Mouse (Mus musculus) R1 (cell line): ENCODE results near the gene Fgfr2.

Experiments
- DNase-seq: peaks from one replicate; pipeline ENCODE4 v3.0.0-alpha.2; 2018; ENCODE audit warnings: low read depth, low spot score

The Fgfr2 gene

GRCm38 (mm10) chr7:130578066-130578465 lies 2545.1 kb downstream of the Fgfr2 start:
- no peak for DNase-seq

GRCm38 (mm10) chr7:130577388-130578003 lies 2545.7 kb downstream of the Fgfr2 start, which contains the start of gene Tacc2:
Gene Tacc2 (plus strand): TSS chr7:130577438.
- peak; percentile 14 for DNase-seq

DNA sequence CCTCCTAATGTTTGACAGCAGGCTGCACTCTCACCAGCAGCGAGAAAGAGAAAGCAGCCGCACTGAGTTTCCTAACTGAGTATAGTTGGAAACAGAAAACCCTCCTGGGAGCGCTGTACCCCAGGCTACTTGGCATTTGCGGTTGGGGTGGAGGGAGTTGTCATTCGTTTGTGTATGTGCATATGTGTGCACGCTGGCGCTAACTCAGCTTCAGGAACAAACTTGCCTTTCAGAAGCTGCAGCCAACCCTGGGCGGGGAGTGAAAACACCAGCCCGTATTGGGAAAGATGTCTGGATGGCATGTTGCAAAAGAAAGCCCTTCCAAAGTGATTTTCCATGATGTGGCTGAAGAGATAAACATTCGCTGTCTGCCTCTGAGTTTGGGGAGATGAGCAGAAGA lies 2546.2 kb downstream of the Fgfr2 start:
- DNase-seq, result no peak

- DNase-seq, result peak; percentile 71
Observed at GRCm38 (mm10) chr7:130574211-130574991, 2548.7 kb downstream of the Fgfr2 start.

- no peak for DNase-seq
Observed at GRCm38 (mm10) chr7:130573746-130574145, 2549.4 kb downstream of the Fgfr2 start.

DNA sequence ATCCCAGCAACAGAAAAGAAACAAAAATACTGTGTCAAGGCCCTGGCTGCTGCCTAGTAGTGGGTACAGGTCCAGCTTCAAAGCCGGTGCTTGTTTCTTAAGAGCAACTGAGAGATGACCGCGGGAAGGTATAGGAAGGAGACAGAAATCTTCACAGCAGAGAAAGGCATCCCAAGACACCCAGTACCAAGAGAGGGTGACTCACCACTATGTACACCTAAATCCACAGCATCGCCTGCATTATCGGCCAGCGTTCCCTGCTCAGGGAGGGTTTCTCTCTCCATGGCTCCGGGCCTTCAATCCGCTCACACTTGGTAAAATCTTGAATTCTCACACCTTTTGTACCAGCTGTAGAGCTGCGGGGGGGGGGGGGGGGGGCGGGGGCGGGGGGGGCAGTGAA lies 2550.3 kb downstream of the Fgfr2 start, which contains the start of gene Nsmce4a:
TSS of gene Nsmce4a (minus strand) at position 298 of the 400 bp plus-strand sequence.
- no peak for DNase-seq

DNA sequence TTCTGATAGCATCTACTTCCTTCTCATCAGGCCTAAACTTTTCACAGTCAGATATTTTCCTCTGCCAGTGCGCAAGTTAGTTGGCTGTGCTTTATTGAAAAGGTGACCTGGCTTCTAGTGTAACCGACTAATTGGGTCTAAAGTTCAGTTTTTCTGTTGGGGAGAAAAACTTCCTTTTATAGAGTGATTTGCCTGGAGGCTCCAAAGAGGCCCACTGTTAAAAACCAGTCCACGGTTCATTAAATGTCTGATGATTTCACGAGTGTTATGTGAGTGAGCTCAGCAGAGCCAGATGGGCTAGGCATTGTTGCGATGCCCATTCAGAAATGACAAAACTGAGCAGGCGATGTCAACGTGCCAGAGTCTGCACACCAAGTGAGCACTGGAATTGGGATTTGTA lies 2552.7 kb downstream of the Fgfr2 start:
- DNase-seq, result no peak

GRCm38 (mm10) chr7:130568783-130569436 lies 2554.2 kb downstream of the Fgfr2 start:
- no peak for DNase-seq

DNA sequence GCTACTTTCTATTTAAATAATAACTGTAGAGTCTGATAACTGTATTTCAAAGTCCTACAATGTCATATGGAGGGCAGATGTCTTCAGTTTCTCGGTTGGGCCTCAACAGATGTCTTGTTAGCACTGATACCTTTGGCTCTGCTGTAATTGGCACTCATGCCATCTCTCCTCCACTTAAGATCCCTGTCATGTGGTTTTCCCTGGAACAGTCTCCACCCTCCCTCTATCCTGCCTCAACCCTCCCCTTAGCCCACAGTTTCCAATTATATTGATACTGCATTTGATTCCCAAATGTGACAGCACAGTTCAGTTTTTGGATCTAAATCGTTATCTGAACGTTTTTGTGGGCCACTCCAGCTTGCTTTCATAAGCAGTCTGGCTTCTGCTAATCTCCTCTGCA lies 2558.6 kb downstream of the Fgfr2 start:
- DNase-seq, result no peak

- DNase-seq, result no peak
Observed at GRCm38 (mm10) chr7:130563880-130564279, 2559.3 kb downstream of the Fgfr2 start.

DNA sequence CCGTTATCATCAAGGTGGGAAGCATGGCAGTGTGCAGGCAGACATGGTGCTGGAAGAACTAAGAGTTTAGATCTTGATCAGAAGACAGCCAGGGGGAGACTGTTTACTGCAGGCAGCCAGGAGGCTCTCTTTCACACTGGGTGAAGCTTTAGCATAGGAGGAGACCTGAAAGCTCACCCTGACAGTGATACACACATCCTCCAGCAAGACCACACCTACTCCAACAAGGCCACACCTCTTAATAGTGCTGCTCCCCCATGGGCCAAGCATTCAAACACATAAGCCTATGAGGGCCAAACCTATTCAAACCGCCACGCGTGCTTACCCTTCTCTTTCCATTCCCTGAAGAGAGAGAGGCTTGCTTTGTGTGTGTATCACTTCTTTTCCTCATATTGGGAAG lies 2559.9 kb downstream of the Fgfr2 start:
- DNase-seq, result no peak

DNA sequence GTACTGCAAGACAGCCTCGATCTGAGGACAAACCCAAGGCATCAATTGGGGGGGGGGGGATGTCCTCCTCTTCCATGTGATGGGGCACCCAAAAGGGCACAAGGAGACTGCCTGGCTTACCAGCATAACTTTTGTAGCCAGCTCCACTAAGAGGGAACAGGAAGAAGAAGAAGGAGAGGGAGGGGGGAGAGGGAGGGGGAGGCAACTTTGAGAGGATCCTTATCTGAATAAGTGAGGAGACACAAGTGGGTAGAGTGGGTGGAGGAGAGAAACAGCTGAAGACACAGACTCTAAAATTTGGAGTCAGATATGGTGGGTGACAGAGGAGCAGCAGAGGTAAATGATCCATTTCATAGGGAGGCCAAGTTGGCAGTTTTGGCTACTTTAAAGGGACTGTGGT lies 2562.2 kb downstream of the Fgfr2 start:
- DNase-seq, result no peak

DNA sequence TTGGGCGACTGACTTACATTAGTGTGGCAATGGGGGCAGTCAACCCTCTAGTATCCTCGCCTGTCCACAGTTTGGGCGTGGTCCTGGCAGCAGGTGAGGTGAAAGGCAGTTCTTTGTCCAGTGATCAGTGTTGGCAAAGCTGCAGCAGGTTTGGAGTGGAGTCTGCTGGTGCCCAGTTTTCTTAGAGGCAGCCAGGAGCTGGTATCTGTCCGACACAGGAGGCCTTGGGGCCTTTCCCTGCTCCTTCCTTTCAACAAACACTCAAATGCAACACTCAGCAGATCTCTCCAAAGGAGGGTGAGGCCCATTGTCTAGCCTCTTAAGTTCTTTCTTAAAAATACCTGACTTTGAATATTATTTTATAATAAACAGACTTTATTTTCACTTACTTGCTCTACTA lies 2564.6 kb downstream of the Fgfr2 start:
- no peak for DNase-seq

DNA sequence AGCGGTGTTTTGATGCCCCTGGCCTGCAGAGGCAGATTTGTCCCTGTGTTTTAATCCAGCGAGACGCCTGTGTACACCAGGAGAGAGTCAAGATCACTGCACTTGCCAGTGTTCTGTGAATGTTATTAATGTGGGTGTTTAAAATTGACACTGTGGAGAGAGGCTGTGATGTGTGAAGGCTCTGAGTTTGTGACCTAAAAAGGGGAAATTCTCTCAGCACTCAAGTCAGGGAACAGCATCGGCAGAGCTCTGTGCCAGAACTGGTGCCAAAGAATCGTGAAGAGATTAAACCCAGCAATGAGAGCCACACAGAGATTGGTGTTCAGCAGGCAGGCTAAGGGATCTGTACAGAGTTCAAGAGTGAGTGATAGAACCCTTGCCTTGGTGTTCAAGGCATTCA lies 2567.6 kb downstream of the Fgfr2 start:
- no peak for DNase-seq

DNA sequence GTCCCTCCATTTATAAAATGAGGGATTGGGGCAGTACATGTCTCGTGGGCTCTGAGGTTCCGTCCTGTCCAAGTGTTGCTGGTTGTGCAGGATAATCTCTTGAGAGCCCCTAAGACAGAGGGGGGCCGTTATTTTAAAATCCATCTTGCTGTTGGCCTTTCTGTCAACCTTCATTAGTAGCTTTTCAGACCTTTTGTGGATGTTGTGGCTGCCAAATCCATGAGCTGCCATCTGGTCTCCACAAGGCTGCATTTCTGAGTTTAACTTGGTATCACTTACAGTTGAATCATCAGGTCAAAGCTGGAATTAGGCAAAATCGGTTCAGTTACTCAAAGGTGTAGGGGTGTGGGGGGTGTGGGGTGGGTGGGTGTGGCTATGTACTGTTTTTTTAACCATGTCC lies 2569.8 kb downstream of the Fgfr2 start:
- no peak for DNase-seq

- no peak for DNase-seq
Observed at GRCm38 (mm10) chr7:130552780-130553179, 2570.4 kb downstream of the Fgfr2 start.

- no peak for DNase-seq
Observed at GRCm38 (mm10) chr7:130547635-130548175, 2575.4 kb downstream of the Fgfr2 start.

DNA sequence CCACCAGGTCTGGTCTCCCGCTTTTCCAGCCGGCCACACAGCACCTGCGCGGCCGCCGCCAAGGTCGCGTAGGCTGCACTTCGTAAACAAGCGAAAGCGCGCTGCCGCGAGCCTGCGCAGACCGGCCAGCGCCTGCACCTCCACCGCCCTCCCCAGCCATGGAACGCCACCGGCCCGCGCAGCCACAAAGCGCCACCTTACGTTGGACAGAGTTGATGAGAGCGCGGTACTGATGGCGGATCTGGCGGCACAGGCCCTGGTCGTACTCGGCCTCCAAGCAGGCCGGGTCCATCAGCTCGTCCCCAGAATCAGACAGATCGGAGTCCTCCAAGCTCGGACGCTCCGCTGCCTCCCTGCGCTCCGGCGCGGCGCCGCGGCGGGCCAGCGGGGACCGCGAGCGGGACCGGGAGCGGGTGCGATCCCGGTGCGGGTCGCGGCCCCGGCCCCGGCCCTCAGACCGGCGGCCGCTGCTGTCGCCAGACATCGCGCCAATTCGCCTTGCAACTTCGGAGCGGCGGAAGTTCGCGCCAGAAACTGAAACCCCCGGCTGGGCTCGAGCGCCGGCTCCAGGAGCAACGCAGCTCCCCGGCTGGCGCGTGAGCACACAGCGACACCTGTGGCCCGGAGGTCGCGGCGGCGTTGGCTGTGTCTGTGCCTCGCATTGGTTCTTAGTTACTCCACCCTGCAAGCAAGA lies 2576.2 kb downstream of the Fgfr2 start:
- DNase-seq, result peak; percentile 96

- no peak for DNase-seq
Observed at GRCm38 (mm10) chr7:130546421-130546790, 2576.7 kb downstream of the Fgfr2 start.

DNA sequence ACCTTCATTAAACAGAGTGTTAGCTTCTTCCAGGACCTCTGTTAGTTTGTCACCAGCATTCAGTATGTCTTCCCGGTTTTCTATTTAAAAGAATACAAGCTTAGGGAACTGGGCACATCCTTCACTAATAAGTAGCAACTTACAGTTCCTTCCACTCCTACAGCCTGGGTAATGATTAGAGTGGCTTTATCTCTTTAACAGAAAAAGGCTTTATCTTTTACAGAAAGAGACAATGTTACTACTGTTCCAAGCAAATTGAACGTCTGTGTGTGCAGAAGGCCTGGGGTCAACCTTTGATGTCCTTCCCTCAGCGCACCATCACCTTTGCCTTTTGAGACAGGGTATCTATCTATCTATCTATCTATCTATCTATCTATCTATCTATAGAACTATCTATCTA lies 2577.3 kb downstream of the Fgfr2 start:
- no peak for DNase-seq

DNA sequence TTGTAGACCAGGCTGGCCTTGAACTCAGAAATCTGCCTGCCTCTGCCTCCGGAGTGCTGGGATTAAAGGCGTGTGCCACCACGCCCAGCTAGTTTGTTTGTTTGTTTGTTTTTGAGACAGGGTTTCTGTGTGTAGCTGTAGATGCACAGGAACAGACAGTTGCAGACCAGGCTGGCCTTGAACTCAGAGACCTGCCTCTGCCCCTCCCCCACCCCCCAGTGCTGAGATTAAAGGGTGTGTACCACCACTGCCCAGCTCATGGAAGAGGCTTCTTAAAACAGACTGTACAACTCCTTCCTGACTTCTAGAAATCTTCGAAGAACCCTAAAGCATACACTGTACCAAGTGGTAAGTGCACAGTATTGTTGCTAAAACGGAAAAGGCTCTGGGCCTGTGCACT lies 2577.7 kb downstream of the Fgfr2 start:
- peak; percentile 59 for DNase-seq

- DNase-seq, result no peak
Observed at GRCm38 (mm10) chr7:130543181-130543580, 2580.0 kb downstream of the Fgfr2 start.
